Mouse (Mus musculus) layer of hippocampus, postnatal 25 days (tissue): ENCODE results near the gene Msi2. TPM values are rescaled to one million over a fixed set of nuclear protein-coding genes. Genes with fewer than 3 reads are reported as not detected.

Experiments used
- DNase-seq, 2 experiments: peaks; one replicate each; pipeline ENCODE4 v3.0.0; 2022; ENCODE audit warnings: mixed read lengths in 2 of 2, low spot score in 1 of 2; ENCODE audit errors: extremely low spot score in 1 of 2
- total RNA-seq, 2 experiments: library from RNA; stranded (reverse); gene quantifications; 2 replicates each; pipeline ENCODE4 v1.2.3; 2021

The Msi2 gene
- total RNA-seq, 2 experiments from 2014 or later, result 89.4 to 90.0 TPM

GRCm38 (mm10) chr11:88619468-88620157 is 98.7 kb downstream of the Msi2 start:
- no peak for DNase-seq

- DNase-seq, result no peak
Measured at GRCm38 (mm10) chr11:88618732-88619309, 99.5 kb downstream of the Msi2 start.

GRCm38 (mm10) chr11:88618005-88618501 is 100.3 kb downstream of the Msi2 start:
- DNase-seq, result no peak

GRCm38 (mm10) chr11:88617380-88617779 is 100.9 kb downstream of the Msi2 start:
- DNase-seq, result no peak

GRCm38 (mm10) chr11:88614527-88615305 is 103.6 kb downstream of the Msi2 start:
- no peak for DNase-seq

GRCm38 (mm10) chr11:88613771-88614526 is 104.4 kb downstream of the Msi2 start:
- no peak for DNase-seq

- no peak for DNase-seq
Measured at GRCm38 (mm10) chr11:88613008-88613407, 105.3 kb downstream of the Msi2 start.

- no peak for DNase-seq
Measured at GRCm38 (mm10) chr11:88612141-88612540, 106.2 kb downstream of the Msi2 start.

- no peak for DNase-seq
Measured at GRCm38 (mm10) chr11:88610809-88611208, 107.5 kb downstream of the Msi2 start.

GRCm38 (mm10) chr11:88610112-88610511 is 108.2 kb downstream of the Msi2 start:
- no peak for DNase-seq

- no peak for DNase-seq
Measured at GRCm38 (mm10) chr11:88608584-88608983, 109.7 kb downstream of the Msi2 start.

GRCm38 (mm10) chr11:88607725-88608383 is 110.5 kb downstream of the Msi2 start:
- no peak for DNase-seq

- no peak for DNase-seq
Measured at GRCm38 (mm10) chr11:88605771-88606170, 112.5 kb downstream of the Msi2 start.

GRCm38 (mm10) chr11:88605098-88605525 is 113.2 kb downstream of the Msi2 start:
- no peak for DNase-seq

GRCm38 (mm10) chr11:88604635-88605034 is 113.7 kb downstream of the Msi2 start:
- DNase-seq, result no peak

- DNase-seq, result no peak
Measured at GRCm38 (mm10) chr11:88603366-88603765, 114.9 kb downstream of the Msi2 start.

GRCm38 (mm10) chr11:88602471-88603120 is 115.7 kb downstream of the Msi2 start:
- DNase-seq, result no peak

- no peak for DNase-seq
Measured at GRCm38 (mm10) chr11:88600194-88600593, 118.1 kb downstream of the Msi2 start.

GRCm38 (mm10) chr11:88599332-88600130 is 118.8 kb downstream of the Msi2 start:
- no peak for DNase-seq
